In genomic region chr13:54332921-54333477, GRCm38 (mm10) we compare ENCODE assay signal across 14 mouse cellular contexts. TPM values are rescaled to one million over a fixed set of nuclear protein-coding genes. Genes with fewer than 3 reads are reported as not detected.
DNase-seq lines count a peak whose midpoint lies in the region; ATAC-seq lines count a peak whose summit lies in the region.
"Had no signal": no experiment of that assay in that cellular context is flagged by ENCODE, and none has a peak within 500 bp of the region (broad histone marks: within the 10 kb centered on the region; RNA-seq: fewer than 3 reads in every experiment).

No protein-coding gene starts in this region.

- 71% methylated on average over 8 of the region's 8 CpGs for WGBS in forebrain, embryonic 10.5 days
- WGBS in forebrain, embryonic 15.5 days: 84% methylated on average over 8 of the region's 8 CpGs
- WGBS in lung, embryonic 15.5 days: 68% methylated on average over 8 of the region's 8 CpGs
- WGBS in embryonic facial prominence, embryonic 11.5 days: 43% methylated on average over 8 of the region's 8 CpGs
- 40% methylated on average over 8 of the region's 8 CpGs for WGBS in limb, embryonic 11.5 days

- no peak overlapping the region for H3K9ac ChIP-seq in forebrain, embryonic 15.5 days (replicated peaks)
- H3K9ac ChIP-seq in lung, embryonic 15.5 days: no peak overlapping the region
- H3K9ac ChIP-seq in embryonic facial prominence, embryonic 11.5 days (replicated peaks; ENCODE audit: low read length): no peak overlapping the region
- H3K9ac ChIP-seq in limb, embryonic 11.5 days (ENCODE audit: low read length): no peak overlapping the region
- H3K9ac ChIP-seq: liver, embryonic 13.5 days had no signal

- no peak overlapping the region for H3K4me3 ChIP-seq in forebrain, embryonic 10.5 days
- no peak overlapping the region for H3K4me3 ChIP-seq in forebrain, embryonic 15.5 days
- no peak overlapping the region for H3K4me3 ChIP-seq in lung, embryonic 15.5 days
- no peak overlapping the region for H3K4me3 ChIP-seq in embryonic facial prominence, embryonic 11.5 days (ENCODE audit: low read depth, low read length)
- no peak overlapping the region for H3K4me3 ChIP-seq in limb, embryonic 11.5 days (ENCODE audit: low read depth, low read length)
- H3K4me3 ChIP-seq: erythroblast, embryonic 14.5 days; liver, embryonic 13.5 days had no signal

- H3K27me3 ChIP-seq in forebrain, embryonic 10.5 days (ENCODE audit: poor library complexity, severe bottlenecking): peaks cover 5% of the 10 kb centered on the region; the same call in 1 of the 2 replicates
- H3K27me3 ChIP-seq in forebrain, embryonic 15.5 days: no peaks in the 10 kb centered on the region
- no peaks in the 10 kb centered on the region for H3K27me3 ChIP-seq in lung, embryonic 15.5 days
- H3K27me3 ChIP-seq in embryonic facial prominence, embryonic 11.5 days (ENCODE audit: control insufficient read depth, insufficient read depth, low read length): no peaks in the 10 kb centered on the region
- H3K27me3 ChIP-seq in limb, embryonic 11.5 days (ENCODE audit: control insufficient read depth, insufficient read depth, low read length): no peaks in the 10 kb centered on the region
- H3K27me3 ChIP-seq: liver, embryonic 13.5 days had no signal

- no peak for DNase-seq in forebrain, embryonic 10.5 days (ENCODE audit: extremely low spot score, low spot score)
- DNase-seq in lung, postnatal 10 days: no peak
- DNase-seq in embryonic facial prominence, embryonic 11.5 days (ENCODE audit: low spot score): peak; percentile 68
- DNase-seq in limb, embryonic 11.5 days (ENCODE audit: low spot score): peak; percentile 44
- no peak for DNase-seq in gastrocnemius, adult 18-20 months (ENCODE audit: low spot score)
- DNase-seq in kidney, adult 8-10 months: no peak
- DNase-seq: liver, embryonic 13.5 days; thymus, adult 18-20 months had no signal

- peaks cover 50% of the 10 kb centered on the region for H3K4me1 ChIP-seq in forebrain, embryonic 10.5 days
- H3K4me1 ChIP-seq in forebrain, embryonic 15.5 days: peaks cover 35% of the 10 kb centered on the region
- H3K4me1 ChIP-seq in lung, embryonic 15.5 days: peaks cover 23% of the 10 kb centered on the region
- H3K4me1 ChIP-seq in embryonic facial prominence, embryonic 11.5 days (ENCODE audit: control insufficient read depth, insufficient read depth, low read length): peaks cover 4% of the 10 kb centered on the region
- peaks cover 16% of the 10 kb centered on the region for H3K4me1 ChIP-seq in limb, embryonic 11.5 days (ENCODE audit: control insufficient read depth, insufficient read depth, low read length)

- no peak for ATAC-seq in forebrain, embryonic 15.5 days (replicated peaks)
- no peak for ATAC-seq in lung, embryonic 15.5 days (ENCODE audit: borderline replicate concordance, extremely low read depth, low FRiP score, low TSS enrichment)
- ATAC-seq in embryonic facial prominence, embryonic 11.5 days (replicated peaks; ENCODE audit: insufficient number of reproducible peaks, low FRiP score, low TSS enrichment, low read depth): 0 out of 2 replicates have a peak, but pooled peaks have one; percentile 11
- ATAC-seq in limb, embryonic 11.5 days (ENCODE audit: insufficient number of reproducible peaks, low FRiP score, low TSS enrichment, low read depth): no peak

- no peaks in the 10 kb centered on the region for H3K9me3 ChIP-seq in forebrain, embryonic 10.5 days
- H3K9me3 ChIP-seq in forebrain, embryonic 15.5 days: no peaks in the 10 kb centered on the region
- H3K9me3 ChIP-seq in lung, embryonic 15.5 days: no peaks in the 10 kb centered on the region
- no peaks in the 10 kb centered on the region for H3K9me3 ChIP-seq in embryonic facial prominence, embryonic 11.5 days (replicated peaks; ENCODE audit: control insufficient read depth, low read length)
- H3K9me3 ChIP-seq in limb, embryonic 11.5 days (ENCODE audit: control insufficient read depth, low read length): no peaks in the 10 kb centered on the region
- H3K9me3 ChIP-seq: liver, embryonic 13.5 days had no signal

- peak overlapping the region; percentile 58; the same call in 1 of the 2 replicates for H3K27ac ChIP-seq in forebrain, embryonic 10.5 days
- no peak overlapping the region for H3K27ac ChIP-seq in forebrain, embryonic 15.5 days (replicated peaks)
- H3K27ac ChIP-seq in lung, embryonic 15.5 days: peak overlapping the region; percentile 89
- H3K27ac ChIP-seq in embryonic facial prominence, embryonic 11.5 days (replicated peaks; ENCODE audit: low read depth, low read length): peak overlapping the region; percentile 75
- peak overlapping the region; percentile 72 for H3K27ac ChIP-seq in limb, embryonic 11.5 days (replicated peaks; ENCODE audit: low read depth, low read length)
- H3K27ac ChIP-seq: liver, embryonic 13.5 days; macrophage had no signal

- no peaks in the 10 kb centered on the region for H3K36me3 ChIP-seq in forebrain, embryonic 10.5 days (replicated peaks)
- no peaks in the 10 kb centered on the region for H3K36me3 ChIP-seq in forebrain, embryonic 15.5 days
- H3K36me3 ChIP-seq in lung, embryonic 15.5 days: no peaks in the 10 kb centered on the region
- no peaks in the 10 kb centered on the region for H3K36me3 ChIP-seq in embryonic facial prominence, embryonic 11.5 days (replicated peaks; ENCODE audit: control insufficient read depth, insufficient read depth, low read depth, low read length)
- H3K36me3 ChIP-seq in limb, embryonic 11.5 days (ENCODE audit: control insufficient read depth, insufficient read depth, low read length): no peaks in the 10 kb centered on the region
- H3K36me3 ChIP-seq: G1E; liver, embryonic 13.5 days had no signal

- no peak overlapping the region for H3K4me2 ChIP-seq in forebrain, embryonic 15.5 days (replicated peaks)
- no peak overlapping the region for H3K4me2 ChIP-seq in lung, embryonic 15.5 days
- H3K4me2 ChIP-seq in embryonic facial prominence, embryonic 11.5 days (ENCODE audit: low read depth, low read length): no peak overlapping the region
- no peak overlapping the region for H3K4me2 ChIP-seq in limb, embryonic 11.5 days (ENCODE audit: low read depth, severe bottlenecking)
- H3K4me2 ChIP-seq: liver, embryonic 13.5 days had no signal

RNA-seq across cellular contexts. Expression of gene Cplx2, which starts 38.1 kb away (rescaled TPM):
- polyA plus RNA-seq in forebrain, embryonic 10.5 days (2016; fragmentation: Nextera tagmentation; extraction: Ambion mirVana): 5.5 TPM in 2 replicates
- 26.8 and 30.2 TPM in 2 replicates for polyA plus RNA-seq in forebrain, embryonic 15.5 days (2015; fragmentation: Nextera tagmentation; extraction: Ambion mirVana)
- polyA plus RNA-seq in lung, embryonic 15.5 days (2015; fragmentation: Nextera tagmentation; extraction: Ambion mirVana): 5.4 and 5.6 TPM in 2 replicates
- 6.9 and 7.4 TPM in 2 replicates for polyA plus RNA-seq in embryonic facial prominence, embryonic 11.5 days (2014; fragmentation: Nextera tagmentation; extraction: Ambion mirVana)
- 3.4 and 4.3 TPM in 2 replicates for polyA plus RNA-seq in limb, embryonic 11.5 days (2014; fragmentation: Nextera tagmentation; extraction: Ambion mirVana)
- under 1 TPM; 0.41 to 0.88 TPM for total RNA-seq in gastrocnemius, adult 18-20 months (2021)
- total RNA-seq: G1E; granulocyte monocyte progenitor cell, adult 5-6 weeks had no signal
- polyA plus RNA-seq: G1E, macrophage had no signal

Comparison
In these comparisons a context has a peak if more than half of its experiments do, and no peak if none do; other contexts are left out.
1. DNase-seq: peak in embryonic facial prominence, embryonic 11.5 days (single experiment) and limb, embryonic 11.5 days (single experiment); none in forebrain, embryonic 10.5 days (single experiment), lung, postnatal 10 days (single experiment), gastrocnemius, adult 18-20 months (single experiment) and kidney, adult 8-10 months (0 of 2).